Mouse (Mus musculus): ENCODE data around the gene Auh. TPM values are rescaled to one million over a fixed set of nuclear protein-coding genes. Genes with fewer than 3 reads are reported as not detected.

Gene Auh
- 10 to 100 TPM; 61.5 to 70.2 TPM for total RNA-seq (2021)
- long read RNA-seq, experiment 1, transcript Auh-201 (10 exons, 1,320 nt): major isoform, 40 of 68 reads
- long read RNA-seq, experiment 1, partial matches to known transcripts: 19 of 68 reads
- long read RNA-seq, experiment 1, other reads (novel, unspliced or antisense): 8 of 68 reads
- long read RNA-seq, experiment 2, transcript Auh-201 (10 exons, 1,320 nt): major isoform, 67 of 94 reads
- long read RNA-seq, experiment 2, partial matches to known transcripts: 13 of 94 reads
- long read RNA-seq, experiment 2, other reads (novel, unspliced or antisense): 13 of 94 reads

DNA sequence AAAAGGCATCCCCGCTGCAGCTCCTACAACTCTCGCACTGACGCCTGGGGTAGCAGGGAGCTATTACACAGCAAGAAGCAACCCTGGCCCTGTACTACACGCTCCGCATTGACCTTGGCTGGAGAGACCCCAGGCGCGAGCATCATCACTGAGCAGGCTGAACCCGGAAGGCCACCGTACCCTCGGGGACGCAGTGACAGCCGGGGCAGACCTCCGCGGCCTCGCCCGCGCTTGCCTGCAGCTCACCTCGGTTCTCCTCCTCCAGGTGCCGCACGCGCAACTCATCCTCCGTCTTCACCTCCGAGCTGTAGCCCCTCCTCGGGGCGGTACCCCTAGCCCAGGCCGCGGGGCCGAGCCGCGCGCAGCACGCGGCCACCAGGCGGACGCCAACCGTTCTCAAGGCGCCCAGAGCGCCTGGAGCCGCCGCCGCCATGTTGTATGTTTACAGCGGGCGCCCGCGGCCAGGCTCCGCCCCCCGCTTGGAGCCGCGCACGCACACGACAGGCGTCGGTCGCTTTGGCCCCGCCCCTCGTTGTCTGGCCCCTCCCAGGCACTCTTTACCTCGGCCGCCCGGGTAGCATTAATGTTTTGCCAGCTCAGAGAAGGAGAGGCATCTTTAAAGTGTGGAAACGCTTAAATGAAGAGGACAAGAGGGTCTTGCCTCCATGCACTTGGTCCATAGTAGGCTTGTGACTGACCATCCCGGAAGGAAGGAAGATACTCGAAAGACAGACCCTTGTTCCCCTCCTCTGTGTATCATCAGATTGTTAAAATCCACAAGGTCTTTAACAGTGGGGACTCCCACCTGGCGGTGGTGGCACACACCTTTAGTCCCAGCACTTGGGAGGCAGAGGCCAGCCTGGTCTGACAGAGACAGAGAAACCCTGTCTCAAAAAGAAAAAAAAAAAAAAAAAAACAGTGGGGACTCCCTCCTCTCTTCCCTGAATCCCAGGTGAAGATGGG is at the start of gene Auh:
Gene Auh (minus strand): TSS at position 473 of the 963 bp plus-strand sequence.
- peak; percentile 73 to 86 for DNase-seq
- intact Hi-C loops (cut with DNase I): no loop called here

DNA sequence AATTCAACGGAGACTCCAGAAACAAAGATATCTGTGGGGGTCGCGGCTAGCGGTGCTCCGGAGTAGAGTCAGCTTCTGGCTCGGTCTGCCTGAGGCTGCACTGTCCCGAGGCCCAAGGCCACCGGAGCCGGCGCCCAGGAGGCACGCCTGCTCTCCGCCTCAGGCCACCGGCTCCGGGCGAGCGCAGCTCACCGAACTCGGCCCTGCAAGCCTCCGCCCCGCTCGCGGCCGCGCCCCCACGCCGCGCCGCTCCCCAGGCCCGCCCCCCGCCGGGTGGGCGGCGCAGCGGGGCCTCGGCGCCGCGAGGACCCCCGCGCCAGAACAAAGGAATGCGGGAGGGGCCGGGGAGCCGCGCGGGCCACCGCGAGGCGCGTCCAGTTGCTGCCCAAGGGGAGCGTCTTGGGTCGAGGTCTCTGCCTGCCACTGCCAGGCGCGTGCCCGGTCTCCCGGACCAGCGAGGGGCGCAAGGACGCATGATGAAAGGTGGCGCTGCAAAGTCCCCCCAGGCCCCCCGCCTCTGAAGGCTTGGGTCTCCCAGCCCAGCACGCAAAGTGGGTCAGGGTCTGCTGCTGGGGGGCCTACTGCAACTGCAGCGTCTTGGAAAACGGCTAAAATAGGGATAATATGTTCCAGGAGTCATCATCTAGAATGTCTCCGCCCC is 49.0 kb upstream of the Auh start:
- DNase-seq: peak; percentile 7 to 28
- intact Hi-C loops (cut with DNase I): loop anchor here (5.0 kb wide), 2 partner anchors 86 to 161 kb away; no protein-coding TSS in a partner anchor

DNA sequence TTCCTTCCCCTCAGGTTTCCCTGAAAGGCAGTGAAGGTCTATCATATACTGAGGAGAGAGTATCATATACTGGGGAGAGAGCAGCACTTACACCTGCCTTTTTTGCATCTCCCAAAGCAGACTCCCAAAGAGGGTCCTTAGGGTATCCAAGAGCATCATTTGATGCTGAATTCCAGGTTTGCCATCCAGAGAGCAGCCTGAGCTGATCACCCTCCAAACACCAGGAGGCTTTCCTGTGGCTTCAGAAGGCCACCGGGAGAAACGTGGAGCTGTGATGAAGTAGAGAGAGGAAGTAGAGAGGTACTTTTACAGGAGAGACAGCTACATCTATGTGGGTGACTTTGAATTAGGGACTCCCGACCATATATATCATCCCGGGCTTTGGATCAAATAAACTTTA is 48.3 kb upstream of the Auh start:
- intact Hi-C loops (cut with DNase I): loop anchor here (5.0 kb wide), 2 partner anchors 85 to 160 kb away; no protein-coding TSS in a partner anchor
- no peak for DNase-seq

DNA sequence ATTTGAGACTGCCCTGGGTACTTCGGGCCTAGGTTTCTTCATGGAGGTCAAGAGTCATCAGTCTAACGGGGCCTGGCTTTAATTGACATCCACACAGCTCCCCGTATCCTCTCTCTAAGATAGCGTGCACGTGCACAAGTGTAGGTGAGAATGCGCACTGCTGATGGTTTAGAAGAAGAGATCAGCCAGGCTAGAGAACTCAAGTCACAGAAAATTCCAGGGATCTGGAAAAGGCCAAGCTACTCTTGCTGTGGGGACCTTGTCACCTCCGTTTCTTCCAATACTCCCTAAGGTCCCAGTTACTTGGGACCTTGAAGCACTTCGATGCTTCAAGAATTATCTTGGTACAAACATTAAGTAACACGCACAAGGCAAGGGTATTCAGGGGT is 47.7 kb upstream of the Auh start:
- peak in 1 of 2 experiments; percentile 14 for DNase-seq
- intact Hi-C loops (cut with DNase I): loop anchor here (5.0 kb wide), 2 partner anchors 85 to 160 kb away; no protein-coding TSS in a partner anchor

DNA sequence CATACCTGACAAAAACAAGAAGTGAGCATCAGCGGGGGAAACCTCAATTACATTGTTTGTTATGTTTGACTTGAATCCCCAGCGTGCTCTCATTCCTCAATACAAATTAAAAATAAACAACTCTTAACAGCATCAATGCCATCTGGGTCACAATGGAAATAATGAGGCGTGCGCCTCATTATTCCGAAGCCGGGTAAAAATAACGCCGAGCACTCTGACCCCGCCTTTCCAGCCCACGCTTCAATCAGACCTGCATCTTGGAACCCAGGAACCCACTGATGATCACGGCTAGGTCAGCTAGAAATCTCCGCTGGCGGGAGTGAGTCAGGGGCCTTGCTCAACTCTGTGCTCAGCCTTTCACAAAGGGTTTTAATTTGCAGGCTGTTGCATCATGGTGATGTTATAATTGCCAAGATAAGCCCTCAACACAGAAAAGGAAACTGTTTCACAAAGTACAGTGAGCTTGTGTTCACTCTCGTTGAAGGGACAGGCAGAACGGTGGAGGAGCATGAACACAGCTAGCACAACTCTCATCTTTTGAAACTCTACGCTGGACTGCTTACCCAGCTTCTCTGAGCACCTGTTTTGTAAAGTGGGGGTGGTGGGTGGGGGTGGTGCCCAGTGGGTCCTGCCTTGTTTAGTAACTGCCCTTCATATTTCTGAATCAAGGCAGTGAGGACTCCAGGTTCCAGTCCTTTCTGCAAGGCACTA is 47.2 kb upstream of the Auh start:
- no peak for DNase-seq
- intact Hi-C loops (cut with DNase I): loop anchor here (5.0 kb wide), 2 partner anchors 84 to 159 kb away; no protein-coding TSS in a partner anchor

DNA sequence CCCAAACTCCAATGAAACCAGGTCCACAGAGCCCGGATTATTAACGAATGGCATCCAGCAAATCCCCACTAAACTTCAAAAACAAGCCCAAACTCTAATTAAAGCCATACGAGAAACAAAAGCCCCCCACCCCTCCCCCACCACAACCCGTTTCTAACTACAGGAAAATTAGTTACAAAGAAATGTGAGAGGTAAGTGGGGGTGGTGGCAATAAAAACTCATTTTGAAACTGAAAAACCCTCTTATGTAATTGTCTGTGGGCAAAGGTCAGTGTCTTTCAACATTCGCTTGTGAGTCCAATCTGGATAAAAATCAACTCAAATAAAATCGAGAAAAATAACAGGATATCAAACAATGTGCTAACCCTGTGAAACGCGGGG is 46.6 kb upstream of the Auh start:
- DNase-seq: no peak
- intact Hi-C loops (cut with DNase I): loop anchor here (5.0 kb wide), 2 partner anchors 84 to 159 kb away; no protein-coding TSS in a partner anchor

DNA sequence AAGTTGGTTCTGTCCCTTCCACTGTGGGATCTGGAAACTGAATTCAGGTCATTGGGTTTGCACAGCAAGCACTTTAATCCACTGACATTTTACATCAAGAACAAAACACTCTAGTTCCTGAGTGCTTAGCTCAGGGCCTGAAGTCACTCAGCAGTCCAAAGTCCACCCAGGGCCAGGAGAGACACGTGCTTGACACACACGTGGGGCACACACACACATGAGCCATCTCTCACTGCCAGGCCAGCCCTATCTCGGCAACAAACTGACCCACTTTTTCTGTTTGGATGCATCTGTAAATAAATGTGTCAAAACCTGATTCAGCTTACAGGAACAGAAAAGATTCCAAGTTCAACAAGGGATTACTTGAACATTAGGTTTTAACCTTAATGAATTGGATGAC is 45.2 kb upstream of the Auh start:
- intact Hi-C loops (cut with DNase I): loop anchor here (2.0 to 5.0 kb wide), 3 partner anchors 32 to 157 kb away; no protein-coding TSS in a partner anchor
- peak in 1 of 2 experiments; percentile 31 for DNase-seq

DNA sequence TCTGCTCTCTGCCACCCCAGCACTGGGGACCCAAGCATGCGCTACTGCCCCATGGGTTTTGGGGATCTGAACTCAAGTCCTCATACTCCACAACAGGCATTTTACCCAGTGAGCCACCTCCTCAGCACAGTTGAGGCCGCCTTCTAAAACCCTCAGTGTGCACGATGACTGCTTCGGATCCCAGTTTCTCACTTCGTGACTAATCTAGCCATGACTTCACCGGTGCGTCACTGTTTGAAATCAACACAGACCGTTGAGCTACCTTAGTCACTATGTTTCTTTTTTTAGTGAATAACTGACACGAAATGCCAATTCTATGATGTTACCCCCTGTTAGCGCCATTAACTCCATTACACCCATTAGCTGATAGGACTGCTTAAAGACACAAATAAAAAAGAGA is 43.9 kb upstream of the Auh start:
- DNase-seq: no peak
- intact Hi-C loops (cut with DNase I): no loop called here

DNA sequence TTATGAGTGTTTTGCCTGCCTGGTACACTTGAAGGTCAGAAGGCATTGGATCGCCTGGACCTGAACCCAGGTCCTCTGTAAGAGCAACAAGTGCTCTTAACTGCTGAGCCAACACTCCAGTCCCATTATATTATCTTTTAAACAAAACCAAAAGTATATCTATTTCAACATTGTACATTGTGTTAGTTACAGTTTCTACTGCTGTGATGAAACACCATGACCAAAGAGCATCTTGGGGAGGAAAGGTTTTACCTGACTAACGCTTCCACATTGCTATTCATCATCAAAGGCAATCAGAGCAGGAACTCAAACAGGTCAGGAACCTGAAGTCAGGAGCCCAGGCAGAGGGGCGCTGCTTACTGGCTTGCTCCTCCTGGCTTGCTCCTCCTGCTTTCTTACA is 43.1 kb upstream of the Auh start:
- no peak for DNase-seq
- intact Hi-C loops (cut with DNase I): no loop called here

DNA sequence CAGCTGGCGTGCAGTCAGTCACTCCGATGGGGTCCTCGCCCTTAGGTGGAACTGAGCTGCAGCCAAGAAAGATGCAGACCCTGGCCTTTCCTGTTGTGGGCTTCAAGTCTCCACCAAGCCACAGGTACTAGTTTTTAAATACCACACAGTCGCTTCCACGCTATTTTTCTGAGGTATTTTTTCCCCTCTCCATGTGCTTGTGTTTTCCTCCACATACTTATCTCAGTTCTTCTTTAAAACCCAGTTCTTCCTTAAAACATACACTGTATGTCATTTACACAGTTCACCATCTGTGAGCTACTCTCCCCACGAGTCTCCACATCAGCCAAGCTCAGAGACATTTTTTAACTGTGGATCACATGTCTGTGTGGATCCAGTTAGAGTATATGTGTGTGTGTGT is 41.4 kb upstream of the Auh start:
- intact Hi-C loops (cut with DNase I): no loop called here
- no peak for DNase-seq

DNA sequence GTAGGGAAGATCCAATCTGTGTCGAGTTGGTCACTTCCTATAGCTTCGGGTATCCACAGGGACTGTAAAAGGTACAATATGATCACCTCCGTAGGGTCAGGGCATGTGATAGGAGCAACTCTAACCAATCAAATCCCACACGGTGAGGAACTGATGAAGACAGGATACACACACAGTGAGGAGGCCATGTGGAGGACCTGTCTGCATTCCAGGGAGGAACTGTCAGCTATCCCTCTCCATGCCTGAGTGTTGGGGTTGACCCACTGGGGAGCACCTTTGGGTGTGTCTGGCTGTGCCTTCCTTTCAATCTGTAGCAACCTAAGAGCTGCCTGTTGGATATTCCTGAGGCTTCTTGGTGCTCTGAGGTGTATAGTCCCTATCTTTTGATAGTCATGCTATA is 33.4 kb upstream of the Auh start:
- intact Hi-C loops (cut with DNase I): no loop called here
- no peak for DNase-seq

DNA sequence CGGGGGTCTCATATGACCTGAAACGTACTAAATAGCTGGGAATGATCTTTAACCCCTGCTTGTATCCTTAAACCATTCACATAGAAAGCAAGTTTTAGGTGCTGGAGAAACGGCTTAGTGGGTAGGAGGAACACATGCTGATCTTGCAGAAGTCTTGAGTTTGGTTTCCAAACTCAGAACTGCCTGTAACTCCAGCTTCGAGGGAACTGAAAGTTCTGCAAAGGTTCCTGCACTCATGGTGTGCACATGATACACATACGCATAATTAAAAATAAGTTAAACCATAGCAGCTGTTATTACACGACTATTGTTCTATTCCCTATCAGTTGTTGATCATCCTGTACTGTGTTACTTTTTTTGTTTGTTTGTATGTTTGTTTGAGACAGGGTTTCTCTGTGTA is 32.9 kb upstream of the Auh start:
- no peak for DNase-seq
- intact Hi-C loops (cut with DNase I): no loop called here

DNA sequence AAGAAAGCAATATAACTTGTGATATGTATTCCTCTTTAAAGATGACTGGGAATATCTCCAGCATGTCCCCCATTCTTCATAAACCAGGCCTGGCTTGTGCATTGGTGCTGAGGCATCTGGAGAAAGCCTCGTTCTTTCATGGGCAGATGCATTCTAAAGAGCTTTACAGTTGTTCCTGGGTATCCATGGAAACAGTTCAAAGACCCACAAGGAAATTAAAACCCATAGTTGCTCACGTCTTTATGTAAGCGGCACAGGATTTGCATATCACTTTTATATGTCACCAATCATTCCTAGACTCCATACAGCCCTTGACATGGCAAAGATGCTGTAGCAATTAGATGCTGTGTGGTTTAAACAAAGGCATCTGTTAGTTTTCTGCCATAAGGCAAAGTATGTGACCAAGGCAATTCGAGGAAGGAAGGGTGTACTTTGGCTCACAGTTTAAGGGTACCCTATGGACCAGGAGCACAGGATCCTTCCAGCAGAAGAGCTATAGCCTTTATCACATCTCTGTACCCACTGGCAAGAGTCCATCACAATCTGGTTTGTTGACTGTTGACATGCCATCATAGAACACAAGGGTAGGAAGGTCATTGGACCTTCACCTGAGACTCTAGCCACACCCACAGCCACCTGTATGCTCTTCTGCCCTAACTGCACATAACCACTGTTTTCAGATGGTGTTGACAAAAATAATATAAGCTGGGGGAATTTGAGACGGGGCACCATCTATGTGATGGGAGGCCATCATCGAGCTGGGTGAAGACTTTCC is 24.5 kb upstream of the Auh start:
- DNase-seq: no peak
- intact Hi-C loops (cut with DNase I): no loop called here

DNA sequence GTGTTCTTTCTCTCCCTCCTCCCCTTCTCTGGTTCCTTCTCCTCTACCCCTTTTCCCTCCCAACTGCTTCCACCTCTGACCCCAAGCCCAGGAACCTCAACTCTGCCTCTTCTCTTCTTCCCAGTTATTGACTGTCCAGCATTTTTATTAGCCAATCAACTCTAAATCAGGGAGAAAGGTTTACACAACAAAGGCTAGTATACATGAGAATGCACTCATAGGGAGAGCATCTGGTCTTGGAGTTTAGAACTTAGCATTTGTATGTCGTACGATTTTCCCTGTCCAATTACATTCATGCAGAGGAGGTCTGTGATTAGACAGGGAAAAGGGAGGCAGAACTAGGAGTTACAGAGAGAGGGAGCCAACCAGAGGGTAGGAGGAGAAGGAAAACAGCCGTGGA is 19.7 kb upstream of the Auh start:
- intact Hi-C loops (cut with DNase I): no loop called here
- no peak for DNase-seq

DNA sequence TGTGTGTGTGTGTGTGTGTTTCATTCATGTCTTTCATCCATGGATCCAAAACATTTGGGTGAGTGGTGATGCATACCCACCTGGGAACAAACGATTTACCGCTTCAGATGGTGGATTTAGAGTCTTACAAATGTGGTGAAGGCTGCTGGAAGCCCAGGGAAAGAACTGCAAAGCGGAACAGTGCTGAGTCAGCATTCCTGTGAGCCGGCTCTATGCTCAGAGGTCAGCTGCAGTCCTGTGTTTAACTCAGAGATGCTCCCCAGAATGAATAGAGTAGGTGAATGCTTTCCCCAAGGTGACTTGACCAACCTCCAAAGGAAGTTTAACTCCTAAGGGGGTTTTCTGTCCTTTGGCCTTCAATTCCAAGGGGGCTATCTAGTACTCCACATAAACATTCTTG is 18.1 kb upstream of the Auh start:
- intact Hi-C loops (cut with DNase I): no loop called here

DNA sequence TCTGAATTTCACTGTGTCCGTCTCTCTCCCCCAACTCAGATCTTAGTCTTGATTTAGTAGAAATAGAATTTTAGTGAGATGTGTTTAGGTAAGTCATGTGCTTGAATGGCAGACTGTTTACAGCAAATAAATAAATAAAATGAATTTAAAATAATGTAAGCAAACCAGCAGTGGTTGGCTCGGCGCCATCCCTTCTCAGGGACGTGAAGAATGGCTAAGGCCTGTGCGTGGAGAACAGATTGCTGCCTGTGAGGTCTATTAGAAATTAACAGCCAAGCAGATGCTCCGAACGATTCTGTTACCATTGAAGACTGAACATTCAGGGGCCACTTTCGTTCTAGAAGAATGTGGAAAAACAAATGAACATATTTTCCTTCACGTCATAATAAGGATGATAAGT is 16.3 kb upstream of the Auh start:
- no peak for DNase-seq
- intact Hi-C loops (cut with DNase I): no loop called here

More for the DNA sequence above, 18.1 kb upstream of the Auh start:
- no peak for DNase-seq

DNA sequence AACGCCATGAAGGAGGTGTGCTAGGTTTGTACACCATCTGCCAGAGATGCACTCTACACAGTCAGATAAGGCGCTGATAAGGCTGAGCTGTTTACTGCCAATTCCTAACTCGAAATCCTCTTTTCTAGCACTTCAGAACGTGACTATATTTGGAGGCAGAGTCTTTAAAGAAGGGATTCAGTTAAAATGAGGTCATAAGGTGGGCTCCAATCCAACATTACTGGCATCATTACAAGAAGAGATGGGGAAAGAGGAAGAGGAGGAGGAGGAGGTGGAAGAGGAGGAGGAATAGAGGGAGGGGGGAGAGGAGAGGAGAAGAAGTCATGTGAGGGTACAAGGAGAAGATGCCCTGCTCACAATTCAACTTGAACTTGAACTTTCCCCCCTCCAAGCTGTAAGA is 14.6 kb upstream of the Auh start:
- DNase-seq: no peak
- intact Hi-C loops (cut with DNase I): no loop called here

DNA sequence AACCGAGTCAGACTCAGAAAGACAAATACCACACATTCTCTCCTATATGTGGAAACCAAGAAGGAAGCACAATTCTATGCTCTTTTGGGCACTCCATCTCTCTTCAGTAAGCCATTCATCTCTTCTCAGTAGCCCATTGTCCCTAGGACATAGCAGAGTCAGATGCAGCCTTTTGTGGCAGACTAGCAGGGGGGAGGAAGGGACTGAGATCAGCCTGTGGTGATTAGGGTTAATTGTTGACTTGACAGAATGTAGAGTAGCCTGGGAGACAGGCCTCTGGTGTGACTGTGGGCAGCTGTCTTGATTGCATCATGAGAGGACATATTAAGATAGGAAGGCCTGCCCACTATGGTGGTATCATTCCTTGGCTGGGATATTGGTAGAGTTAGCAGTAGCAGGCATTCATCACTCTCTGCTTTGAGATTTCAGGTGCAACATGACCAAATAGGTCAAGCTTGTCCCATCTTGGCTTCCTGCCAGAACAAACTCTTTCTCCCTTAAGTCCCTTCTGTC is 13.5 kb upstream of the Auh start:
- intact Hi-C loops (cut with DNase I): loop anchor here (2.0 kb wide), 1 partner anchor 32 kb away; no protein-coding TSS in a partner anchor
- DNase-seq: no peak

DNA sequence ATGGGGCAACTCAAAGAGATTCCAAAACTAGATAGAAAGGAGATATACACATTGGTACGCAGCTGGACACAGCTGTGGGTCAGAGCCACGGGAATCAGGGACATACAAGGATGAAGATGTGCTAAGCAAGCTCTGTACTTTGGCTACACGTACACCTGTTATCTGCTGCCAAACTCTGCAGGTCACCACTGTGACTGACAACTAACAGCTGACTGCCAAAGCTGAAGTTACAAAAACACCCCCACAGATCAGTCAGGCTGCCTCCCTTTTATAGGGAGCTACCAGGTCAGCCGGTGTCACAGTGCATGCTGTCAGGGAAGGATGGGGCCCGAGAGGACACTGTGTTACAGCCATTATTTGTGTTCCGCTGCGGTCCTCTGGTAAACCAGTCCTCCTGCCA is 11.5 kb upstream of the Auh start:
- intact Hi-C loops (cut with DNase I): no loop called here
- peak in 1 of 2 experiments; percentile 25 for DNase-seq

Measured in gastrocnemius, postnatal 36 days (tissue).